Mouse (Mus musculus) layer of hippocampus, adult 11-12 months (tissue): Measurements from ENCODE around the gene Rwdd3.
A peak's percentile ranks its signal among the peaks of the same experiment; 100 is the strongest.

Experiments used
- DNase-seq: peaks from one replicate; pipeline ENCODE4 v3.0.0; 2022; ENCODE audit warnings: low spot score

Gene Rwdd3

DNA sequence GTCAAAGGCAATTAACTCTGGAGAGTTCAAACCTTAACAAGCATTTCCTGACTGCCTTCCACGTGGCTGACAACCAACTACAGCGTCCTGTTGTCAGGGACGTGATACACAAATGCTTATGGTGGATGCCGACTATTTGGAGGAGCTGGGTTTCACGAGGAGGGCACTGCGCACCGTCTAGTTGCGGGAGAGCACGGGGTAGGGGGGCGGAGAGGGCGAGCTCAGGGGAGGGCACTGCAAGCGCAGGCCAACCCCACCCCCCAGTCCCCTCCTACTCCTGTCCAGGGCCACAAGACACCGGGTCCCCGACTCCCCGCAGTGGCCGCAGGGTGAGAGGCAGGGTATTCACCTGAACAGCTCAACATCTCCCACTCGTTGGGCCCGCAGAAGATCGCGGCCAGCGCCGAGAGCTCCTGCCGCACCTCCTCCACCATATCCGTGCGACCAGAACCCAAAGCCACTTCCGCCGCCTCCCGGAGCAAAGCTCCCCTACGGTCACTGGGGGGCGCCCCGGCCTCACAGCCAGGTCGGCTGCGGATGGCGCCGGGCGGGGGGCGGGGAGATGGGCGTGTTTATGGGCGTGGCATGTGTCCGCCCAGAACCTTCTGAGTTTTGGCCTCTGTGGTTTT lies at the start of gene Rwdd3:
Gene Rwdd3 (minus strand): TSS at position 453 of the 629 bp plus-strand sequence.
- peak; percentile 92 for DNase-seq

GRCm38 (mm10) chr3:121217011-121217410 lies 45.5 kb upstream of the Rwdd3 start:
- no peak for DNase-seq

DNA sequence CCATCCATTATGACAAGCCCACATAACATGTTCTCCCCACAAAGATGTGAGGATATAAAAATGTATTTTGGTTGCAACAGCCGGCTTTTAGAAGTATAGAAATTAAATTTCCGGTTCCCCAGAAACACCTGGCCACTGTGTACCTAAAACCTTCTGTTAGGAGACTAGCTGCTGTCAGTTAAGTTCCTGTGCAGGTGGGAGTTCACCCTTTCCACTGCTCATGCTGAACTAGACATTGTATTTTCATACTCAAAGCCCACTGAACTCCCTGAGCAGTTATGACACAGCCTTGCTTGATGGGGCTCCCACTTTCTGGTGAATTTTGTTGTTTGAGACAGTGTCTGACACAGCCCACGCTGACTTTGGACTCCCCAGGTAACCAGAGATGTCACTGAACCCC lies 42.0 kb upstream of the Rwdd3 start:
- DNase-seq: no peak

GRCm38 (mm10) chr3:121212156-121212555 lies 40.7 kb upstream of the Rwdd3 start:
- no peak for DNase-seq

GRCm38 (mm10) chr3:121208994-121209393 lies 37.5 kb upstream of the Rwdd3 start:
- DNase-seq: no peak

- no peak for DNase-seq
These were observed 34.8 kb upstream of the Rwdd3 start for GRCm38 (mm10) chr3:121206202-121206882.

DNA sequence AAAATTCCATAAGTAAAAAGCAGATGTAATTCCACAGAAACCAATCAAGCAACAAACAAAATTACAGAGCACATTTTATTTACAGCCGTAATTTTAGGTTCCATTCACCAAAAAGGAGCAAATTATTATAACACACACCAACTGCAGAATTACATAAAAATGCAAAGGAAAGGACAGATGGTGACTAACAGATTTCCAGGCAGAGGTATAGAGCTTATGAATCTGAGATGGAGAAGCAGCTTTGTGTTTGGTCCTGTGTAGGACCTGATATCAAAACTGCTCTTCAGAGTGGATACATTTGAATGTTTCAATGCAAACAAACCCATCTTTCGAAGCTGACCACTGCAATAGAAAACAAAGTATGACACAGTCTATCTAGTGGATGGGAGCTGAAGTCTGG lies 31.1 kb upstream of the Rwdd3 start:
- no peak for DNase-seq

- DNase-seq: no peak
These were observed 29.7 kb upstream of the Rwdd3 start for GRCm38 (mm10) chr3:121201012-121201747.

GRCm38 (mm10) chr3:121189199-121189598 lies 17.7 kb upstream of the Rwdd3 start:
- no peak for DNase-seq

GRCm38 (mm10) chr3:121187510-121187909 lies 16.0 kb upstream of the Rwdd3 start:
- DNase-seq: no peak

GRCm38 (mm10) chr3:121186925-121187324 lies 15.4 kb upstream of the Rwdd3 start:
- DNase-seq: no peak

DNA sequence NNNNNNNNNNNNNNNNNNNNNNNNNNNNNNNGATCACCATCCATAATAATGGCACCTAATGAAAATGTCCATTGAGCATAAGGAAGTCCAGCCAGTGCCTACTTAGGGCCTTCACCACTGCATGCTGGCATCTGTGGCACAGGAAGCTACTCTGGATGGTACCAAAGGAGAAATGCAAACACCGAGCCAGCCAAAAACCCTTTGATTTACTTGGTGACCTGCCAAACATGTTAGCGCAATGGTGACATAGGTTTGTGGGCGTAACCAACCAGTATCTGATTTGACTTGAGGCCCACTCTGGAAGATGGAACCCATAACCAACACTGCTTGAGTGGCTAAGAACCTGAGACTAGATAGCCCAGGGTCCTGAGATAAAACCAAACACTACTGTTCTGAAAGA lies 13.7 kb upstream of the Rwdd3 start:
- DNase-seq: no peak

DNA sequence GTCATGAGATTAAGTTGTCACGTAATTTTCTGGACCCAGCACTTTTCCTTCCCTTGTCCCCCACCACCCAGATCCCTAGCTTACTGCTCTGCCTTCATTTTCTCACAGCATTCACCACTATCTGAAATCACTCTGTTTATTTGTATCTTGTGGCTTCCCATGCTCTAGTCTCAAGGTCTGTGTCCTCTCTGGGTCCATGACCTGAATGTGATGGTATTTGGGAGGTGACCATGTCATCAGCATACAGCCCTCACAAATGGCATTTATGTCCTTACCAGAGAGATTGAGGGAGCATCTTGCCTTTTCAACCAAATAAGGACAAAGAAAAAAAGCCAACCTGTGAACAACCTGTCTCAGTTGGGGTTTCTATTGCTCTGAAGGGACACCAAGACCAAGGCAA lies 4.5 kb upstream of the Rwdd3 start:
- no peak for DNase-seq

- no peak for DNase-seq
These were observed 2.9 kb upstream of the Rwdd3 start for GRCm38 (mm10) chr3:121174248-121174945.

GRCm38 (mm10) chr3:121172718-121173117 lies 1.2 kb upstream of the Rwdd3 start:
- DNase-seq: no peak

DNA sequence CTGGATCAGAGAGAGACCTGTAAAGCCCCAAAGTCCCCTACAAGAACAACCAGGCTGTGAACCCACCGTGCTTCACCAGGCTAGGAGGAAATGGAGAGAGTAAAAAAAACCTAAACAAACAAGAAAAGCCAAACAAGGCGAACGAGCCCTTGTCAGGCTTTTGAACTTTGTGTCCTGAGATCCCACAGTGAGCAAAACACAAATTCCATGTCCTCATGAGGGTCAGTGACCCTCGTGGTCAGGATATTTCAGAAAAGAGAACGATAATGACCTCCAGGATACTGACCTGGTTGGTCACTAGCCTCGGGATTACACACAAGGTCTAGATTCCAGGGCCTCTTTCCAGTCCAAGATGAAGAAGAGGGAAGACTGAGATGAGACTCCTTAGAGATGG lies 374 bp upstream of the Rwdd3 start:
- no peak for DNase-seq

DNA sequence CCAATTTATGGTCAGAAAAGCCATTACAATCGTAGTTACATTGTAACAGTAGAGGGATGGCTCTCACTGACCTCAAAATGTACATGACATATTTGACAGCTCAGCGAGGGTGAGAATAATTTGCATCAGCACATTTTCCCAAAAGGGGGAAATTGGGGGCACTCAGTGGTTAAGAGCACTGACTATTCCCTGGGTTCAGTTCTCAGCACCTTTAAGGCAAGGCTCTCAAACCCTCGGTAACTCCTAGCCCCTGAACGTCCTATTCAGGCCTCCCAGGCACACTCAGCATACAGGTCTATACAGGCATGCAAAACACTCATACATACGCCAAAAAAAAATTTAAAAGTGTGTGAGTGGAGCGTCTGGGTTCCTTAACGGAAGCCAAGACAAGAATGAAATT lies 864 bp downstream of the Rwdd3 start:
- no peak for DNase-seq

GRCm38 (mm10) chr3:121169092-121169942 lies 2.2 kb downstream of the Rwdd3 start:
- no peak for DNase-seq

DNA sequence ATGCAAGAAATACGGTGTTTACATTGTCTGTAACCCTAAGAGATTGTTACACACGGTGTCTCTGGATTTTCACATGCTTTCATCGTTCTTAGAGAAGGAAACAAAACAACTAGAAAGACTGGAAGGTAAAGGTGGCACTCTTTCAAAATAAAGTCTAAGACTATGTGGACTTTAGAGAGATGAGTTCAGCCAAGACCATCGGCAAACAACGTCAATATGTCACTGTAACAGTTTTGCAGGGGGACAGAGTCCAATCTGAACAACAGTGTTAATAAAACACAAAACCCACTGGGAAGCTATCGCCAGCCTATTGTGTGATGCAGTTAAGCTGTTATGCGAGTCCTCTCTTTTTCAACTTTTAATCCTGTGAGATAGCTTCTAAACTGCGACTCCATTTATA lies 2.9 kb downstream of the Rwdd3 start:
- DNase-seq: no peak

DNA sequence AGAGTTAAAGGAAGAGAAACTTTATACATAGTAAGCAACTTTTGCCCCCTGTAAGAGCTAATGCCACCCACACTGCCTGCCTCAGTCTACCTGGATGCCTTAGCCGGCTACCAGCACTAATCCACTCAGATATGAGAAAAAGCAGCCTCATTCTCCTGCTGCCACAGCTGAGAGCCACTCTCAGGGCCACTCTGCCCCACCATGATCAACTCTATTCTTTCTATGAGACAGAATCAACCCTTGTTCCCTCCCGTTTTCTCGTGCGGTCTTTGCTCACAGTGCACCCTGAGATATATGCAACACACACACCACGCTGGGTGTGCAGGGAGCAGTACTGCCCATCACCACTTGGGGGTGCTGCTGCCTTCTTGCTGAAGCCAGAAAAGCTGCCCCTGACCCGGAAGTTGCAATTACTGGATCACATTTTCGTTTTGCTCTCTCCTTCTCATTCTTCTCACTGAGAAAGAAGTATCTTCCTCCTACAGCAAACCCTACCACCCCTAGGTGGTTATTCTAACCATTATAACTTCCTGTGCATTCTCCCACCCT lies 8.2 kb downstream of the Rwdd3 start:
- peak; percentile 70 for DNase-seq

DNA sequence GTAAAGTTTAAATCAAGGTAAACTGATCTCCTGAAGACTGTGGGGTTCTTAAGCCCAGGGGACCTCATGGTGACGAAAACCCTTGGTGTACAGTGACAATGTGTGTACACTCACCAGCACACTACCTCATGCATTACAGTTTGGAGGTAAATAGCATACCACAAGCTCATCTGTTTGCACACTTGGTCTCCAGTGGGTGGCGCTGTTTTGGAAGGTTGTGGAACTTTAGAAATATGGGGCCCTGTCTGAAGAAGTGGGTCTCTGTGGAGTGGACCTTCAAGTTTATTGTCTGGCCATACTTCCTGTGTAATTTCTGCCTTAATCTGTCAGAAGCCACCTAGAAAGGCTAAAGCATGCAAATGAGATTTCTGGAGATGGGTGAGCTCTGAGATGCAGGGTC lies 9.8 kb downstream of the Rwdd3 start:
- no peak for DNase-seq
